Mouse (Mus musculus): ENCODE results near the gene Gpld1. TPM values are rescaled to one million over a fixed set of nuclear protein-coding genes. Genes with fewer than 3 reads are reported as not detected.

The Gpld1 gene
- polyA plus RNA-seq, 1 experiment from 2014 or later = 0.56 TPM

DNA sequence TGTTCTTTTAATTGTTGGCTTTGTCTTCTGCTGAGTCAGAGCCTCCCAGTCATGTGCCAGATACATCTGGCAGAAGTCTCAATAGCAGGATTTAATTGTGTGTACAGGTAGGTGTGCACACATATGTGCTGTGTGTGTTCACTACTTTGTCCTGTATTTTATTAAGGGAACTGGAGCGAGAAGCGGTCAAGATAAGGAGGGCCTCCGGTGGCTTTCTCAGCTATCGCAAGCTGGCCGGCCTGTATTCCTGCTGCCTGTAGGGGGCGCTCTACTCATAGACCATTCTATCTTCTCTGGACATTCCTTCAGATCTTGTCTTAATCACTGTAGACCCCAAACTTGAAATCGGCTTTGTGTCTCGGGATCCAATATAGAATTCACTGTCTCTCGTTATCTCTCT lies 4.3 kb upstream of the Gpld1 start:
- H3K4me2 ChIP-seq (replicated peaks; ENCODE audit: low read depth, low read length) = no peak overlapping the region
- no peak overlapping the region for H3K9ac ChIP-seq (replicated peaks; ENCODE audit: low read depth)
- WGBS = 23% methylated on average over 9 of the region's 9 CpGs
- no peak overlapping the region for H3K27ac ChIP-seq (ENCODE audit: low read length)
- no peak overlapping the region for H3K4me3 ChIP-seq (ENCODE audit: low read depth, low read length)
- H3K27me3 ChIP-seq (replicated peaks; ENCODE audit: insufficient read depth, low read length) = no peaks in the 10 kb centered on the region
- 0 out of 2 replicates have a peak, but pooled peaks have one; percentile 10 for ATAC-seq
- H3K36me3 ChIP-seq (ENCODE audit: insufficient read depth, low read length) = no peaks in the 10 kb centered on the region
- no peaks in the 10 kb centered on the region for H3K9me3 ChIP-seq (ENCODE audit: low read length)
- peak; percentile 91 for DNase-seq (ENCODE audit: low spot score)
- H3K4me1 ChIP-seq (ENCODE audit: insufficient read depth, low read depth, low read length) = no peaks in the 10 kb centered on the region
- TF ChIP-seq EP300 (IDR thresholded peaks at IDR 0.05) (no peak), CTCF (IDR thresholded peaks at IDR 0.05) (peak; percentile 86)

DNA sequence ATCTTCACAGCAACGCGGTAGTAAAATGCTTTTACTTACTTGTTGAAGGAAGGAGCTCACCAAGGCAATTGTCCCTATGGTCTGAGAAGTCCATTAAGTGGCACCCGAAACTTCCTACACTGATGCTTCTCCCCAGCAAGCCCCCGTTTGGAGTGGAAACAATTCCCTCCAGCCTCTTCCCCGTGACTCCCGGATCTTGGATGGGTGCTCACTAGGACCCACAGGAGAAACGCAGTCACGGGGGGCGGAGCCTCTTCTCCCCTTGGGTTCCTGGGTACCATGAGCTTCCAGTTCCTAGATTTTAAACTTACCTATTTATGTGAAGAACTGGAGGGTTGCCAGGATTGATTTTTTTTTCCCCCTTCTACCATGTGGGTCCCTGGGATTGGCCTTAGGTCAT lies 3.5 kb upstream of the Gpld1 start:
- Histone ChIP-seq H3K27me3 (replicated peaks; ENCODE audit: insufficient read depth, low read length) (no peaks in the 10 kb centered on the region), H3K9ac (replicated peaks; ENCODE audit: low read depth) (no peak overlapping the region), H3K36me3 (ENCODE audit: insufficient read depth, low read length) (no peaks in the 10 kb centered on the region), H3K9me3 (ENCODE audit: low read length) (no peaks in the 10 kb centered on the region), H3K4me1 (ENCODE audit: insufficient read depth, low read depth, low read length) (no peaks in the 10 kb centered on the region), H3K4me3 (ENCODE audit: low read depth, low read length) (no peak overlapping the region), H3K27ac (ENCODE audit: low read length) (no peak overlapping the region), H3K4me2 (replicated peaks; ENCODE audit: low read depth, low read length) (no peak overlapping the region)
- 90% methylated on average over 9 of the region's 9 CpGs for WGBS
- DNase-seq (ENCODE audit: low spot score) (no peak), ATAC-seq (no peak)
- TF ChIP-seq CTCF (IDR thresholded peaks at IDR 0.05) = no peak
- no peak for TF ChIP-seq EP300 (IDR thresholded peaks at IDR 0.05)

DNA sequence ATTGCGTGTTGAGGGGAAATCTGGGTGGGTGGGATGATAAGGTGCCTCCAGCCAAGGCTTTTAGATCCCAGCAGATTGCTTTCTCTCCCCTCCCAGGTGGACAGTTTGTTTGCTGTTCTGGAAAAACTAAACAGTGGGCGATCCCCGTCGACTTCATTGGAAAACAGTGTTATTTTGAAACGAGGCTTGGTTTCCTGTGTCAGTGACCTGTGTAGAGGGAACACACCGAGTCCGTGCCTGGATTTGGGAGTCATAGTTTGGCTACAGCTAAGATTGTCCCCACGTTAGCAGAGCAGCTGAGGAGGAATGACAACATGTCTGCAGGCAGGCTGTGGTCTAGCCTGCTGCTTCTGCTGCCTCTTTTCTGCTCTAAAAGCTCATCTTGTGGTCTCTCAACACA lies 351 bp downstream of the Gpld1 start:
- no peaks in the 10 kb centered on the region for H3K27me3 ChIP-seq (replicated peaks; ENCODE audit: insufficient read depth, low read length)
- 39% methylated on average over 8 of the region's 8 CpGs for WGBS
- no peaks in the 10 kb centered on the region for H3K36me3 ChIP-seq (ENCODE audit: insufficient read depth, low read length)
- no peaks in the 10 kb centered on the region for H3K4me1 ChIP-seq (ENCODE audit: insufficient read depth, low read depth, low read length)
- no peaks in the 10 kb centered on the region for H3K9me3 ChIP-seq (ENCODE audit: low read length)
- H3K4me3 ChIP-seq (ENCODE audit: low read depth, low read length) = no peak overlapping the region
- no peak overlapping the region for H3K27ac ChIP-seq (ENCODE audit: low read length)
- TF ChIP-seq CTCF (IDR thresholded peaks at IDR 0.05) = no peak
- no peak for TF ChIP-seq EP300 (IDR thresholded peaks at IDR 0.05)
- no peak for ATAC-seq
- no peak for DNase-seq (ENCODE audit: low spot score)
- H3K9ac ChIP-seq (replicated peaks; ENCODE audit: low read depth) = no peak overlapping the region
- no peak overlapping the region for H3K4me2 ChIP-seq (replicated peaks; ENCODE audit: low read depth, low read length)

DNA sequence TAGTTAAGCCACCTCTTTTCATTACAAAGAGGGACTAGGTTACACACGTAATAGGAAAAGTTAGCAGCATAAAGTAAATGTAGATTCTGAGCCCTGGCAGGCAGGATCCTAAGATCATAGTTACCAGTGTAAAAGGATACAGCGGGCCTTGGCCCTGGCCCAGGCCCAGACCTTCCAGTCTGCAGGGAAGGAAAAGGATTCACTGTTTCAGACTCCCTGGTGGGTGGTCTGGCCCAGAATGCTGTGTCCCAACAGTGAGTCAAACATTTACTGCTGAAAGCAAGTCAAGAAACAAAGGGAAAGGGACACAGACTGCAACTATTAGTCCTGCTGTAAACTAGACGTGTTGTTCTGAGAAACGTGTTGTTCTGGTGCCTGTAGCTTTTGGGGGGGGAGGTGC lies 2.6 kb downstream of the Gpld1 start:
- Histone ChIP-seq H3K4me3 (ENCODE audit: low read depth, low read length) (no peak overlapping the region), H3K27me3 (replicated peaks; ENCODE audit: insufficient read depth, low read length) (no peaks in the 10 kb centered on the region), H3K9ac (replicated peaks; ENCODE audit: low read depth) (no peak overlapping the region), H3K36me3 (ENCODE audit: insufficient read depth, low read length) (no peaks in the 10 kb centered on the region), H3K9me3 (ENCODE audit: low read length) (no peaks in the 10 kb centered on the region), H3K27ac (ENCODE audit: low read length) (no peak overlapping the region), H3K4me2 (replicated peaks; ENCODE audit: low read depth, low read length) (no peak overlapping the region), H3K4me1 (ENCODE audit: insufficient read depth, low read depth, low read length) (no peaks in the 10 kb centered on the region)
- TF ChIP-seq EP300 (IDR thresholded peaks at IDR 0.05) (no peak), CTCF (IDR thresholded peaks at IDR 0.05) (no peak)
- WGBS = 29% methylated on average over 4 of the region's 4 CpGs
- peak; percentile 50; the same call in 1 of the 2 replicates for ATAC-seq
- DNase-seq (ENCODE audit: low spot score) = peak; percentile 59

DNA sequence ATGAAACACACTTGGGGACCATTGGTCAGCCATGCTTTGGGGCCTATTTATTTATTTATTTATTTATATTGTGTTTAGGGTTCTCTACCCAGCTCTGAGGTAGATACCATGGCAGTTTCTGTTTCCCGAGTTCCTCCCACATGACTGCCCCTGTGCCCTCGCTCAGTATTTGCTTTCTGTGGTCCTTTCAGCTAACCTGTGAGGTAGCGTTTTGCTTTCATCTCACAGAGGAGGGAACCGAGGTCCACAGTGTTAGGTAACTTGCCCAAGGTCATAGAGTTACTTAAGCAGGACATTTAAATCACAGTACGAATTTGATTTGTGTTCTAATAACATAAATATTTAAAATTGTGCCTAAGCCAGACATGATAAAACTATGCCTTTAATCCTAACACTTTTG lies 4.2 kb downstream of the Gpld1 start:
- 60% methylated on average over 5 of the region's 5 CpGs for WGBS
- H3K9me3 ChIP-seq (ENCODE audit: low read length) = no peaks in the 10 kb centered on the region
- H3K9ac ChIP-seq (replicated peaks; ENCODE audit: low read depth) = no peak overlapping the region
- no peak for DNase-seq (ENCODE audit: low spot score)
- TF ChIP-seq CTCF (IDR thresholded peaks at IDR 0.05) = no peak
- no peak for TF ChIP-seq EP300 (IDR thresholded peaks at IDR 0.05)
- no peaks in the 10 kb centered on the region for H3K27me3 ChIP-seq (replicated peaks; ENCODE audit: insufficient read depth, low read length)
- H3K4me2 ChIP-seq (replicated peaks; ENCODE audit: low read depth, low read length) = no peak overlapping the region
- ATAC-seq = no peak
- no peaks in the 10 kb centered on the region for H3K4me1 ChIP-seq (ENCODE audit: insufficient read depth, low read depth, low read length)
- H3K27ac ChIP-seq (ENCODE audit: low read length) = no peak overlapping the region
- H3K36me3 ChIP-seq (ENCODE audit: insufficient read depth, low read length) = no peaks in the 10 kb centered on the region
- H3K4me3 ChIP-seq (ENCODE audit: low read depth, low read length) = no peak overlapping the region

DNA sequence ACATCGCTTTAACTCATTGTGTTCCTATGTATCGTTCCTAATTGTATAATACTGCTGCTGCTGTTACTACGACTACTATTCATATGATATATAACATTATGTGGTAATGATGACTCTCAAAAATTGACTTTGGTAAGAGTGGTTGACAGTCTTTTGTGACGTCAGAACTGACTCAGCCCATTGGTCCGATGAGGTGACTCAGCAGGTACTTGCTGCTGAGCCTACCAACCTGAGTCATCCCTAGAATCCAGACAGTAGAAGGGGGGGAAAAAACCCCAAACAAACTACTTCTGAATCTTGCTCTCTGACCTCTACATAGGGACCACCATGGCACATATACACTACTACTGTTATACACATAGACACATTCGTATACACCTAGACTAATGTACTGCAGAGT lies 5.9 kb downstream of the Gpld1 start:
- Histone ChIP-seq H3K4me1 (ENCODE audit: insufficient read depth, low read depth, low read length) (no peaks in the 10 kb centered on the region), H3K27me3 (replicated peaks; ENCODE audit: insufficient read depth, low read length) (no peaks in the 10 kb centered on the region), H3K36me3 (ENCODE audit: insufficient read depth, low read length) (no peaks in the 10 kb centered on the region), H3K9ac (replicated peaks; ENCODE audit: low read depth) (no peak overlapping the region), H3K27ac (ENCODE audit: low read length) (no peak overlapping the region), H3K4me3 (ENCODE audit: low read depth, low read length) (no peak overlapping the region), H3K4me2 (replicated peaks; ENCODE audit: low read depth, low read length) (no peak overlapping the region), H3K9me3 (ENCODE audit: low read length) (no peaks in the 10 kb centered on the region)
- TF ChIP-seq CTCF (IDR thresholded peaks at IDR 0.05) = no peak
- TF ChIP-seq EP300 (IDR thresholded peaks at IDR 0.05) = no peak
- 91% methylated on average over 6 of the region's 6 CpGs for WGBS
- ATAC-seq (no peak), DNase-seq (ENCODE audit: low spot score) (no peak)

DNA sequence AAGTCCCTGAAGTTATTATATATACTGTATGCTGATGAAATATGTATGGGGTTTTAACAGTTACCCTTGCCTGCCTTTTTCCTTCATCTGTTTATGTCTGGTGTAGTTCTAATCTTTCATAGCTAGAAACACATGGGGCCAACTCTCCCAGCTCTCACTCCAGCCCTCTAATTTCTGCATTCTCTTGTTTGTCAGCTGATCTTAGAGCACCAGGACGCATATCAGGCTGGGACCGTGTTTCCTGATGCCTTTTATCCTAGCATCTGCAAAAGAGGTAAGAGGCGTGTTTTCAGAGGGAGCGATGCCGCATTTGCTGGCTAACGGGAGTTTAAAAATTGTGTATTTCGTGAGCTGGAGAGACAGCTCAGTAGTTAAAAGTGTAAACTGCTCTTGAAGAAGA lies 9.7 kb downstream of the Gpld1 start:
- no peak for ATAC-seq
- no peaks in the 10 kb centered on the region for H3K36me3 ChIP-seq (ENCODE audit: insufficient read depth, low read length)
- TF ChIP-seq CTCF (IDR thresholded peaks at IDR 0.05) (no peak), EP300 (IDR thresholded peaks at IDR 0.05) (no peak)
- H3K4me3 ChIP-seq (ENCODE audit: low read depth, low read length) = no peak overlapping the region
- no peaks in the 10 kb centered on the region for H3K9me3 ChIP-seq (ENCODE audit: low read length)
- H3K27ac ChIP-seq (ENCODE audit: low read length) = no peak overlapping the region
- no peak overlapping the region for H3K4me2 ChIP-seq (replicated peaks; ENCODE audit: low read depth, low read length)
- no peaks in the 10 kb centered on the region for H3K27me3 ChIP-seq (replicated peaks; ENCODE audit: insufficient read depth, low read length)
- no peak for DNase-seq (ENCODE audit: low spot score)
- 66% methylated on average over 7 of the region's 7 CpGs for WGBS
- H3K4me1 ChIP-seq (ENCODE audit: insufficient read depth, low read depth, low read length) = no peaks in the 10 kb centered on the region
- H3K9ac ChIP-seq (replicated peaks; ENCODE audit: low read depth) = no peak overlapping the region

Measured in lung, postnatal 0 days (tissue).